Mouse (Mus musculus): ENCODE results near the gene Nup93. TPM values are rescaled to one million over a fixed set of nuclear protein-coding genes. Genes with fewer than 3 reads are reported as not detected.

Gene Nup93
- polyA plus RNA-seq, 1 experiment from 2014 or later = 106 TPM

GRCm38 (mm10) chr8:94271102-94271501 lies 56.7 kb downstream of the Nup93 start:
- no peak overlapping the region for H3K4me2 ChIP-seq
- no peak for DNase-seq (ENCODE audit: low spot score)
- H3K27me3 ChIP-seq (replicated peaks; ENCODE audit: control insufficient read depth, insufficient read depth, low read length) = no peaks in the 10 kb centered on the region
- H3K4me3 ChIP-seq (ENCODE audit: low read depth, low read length) = no peak overlapping the region
- H3K4me1 ChIP-seq (replicated peaks; ENCODE audit: control insufficient read depth, insufficient read depth, low read length) = peaks cover 6% of the 10 kb centered on the region
- H3K9me3 ChIP-seq (ENCODE audit: control insufficient read depth, low read length) = no peaks in the 10 kb centered on the region
- ATAC-seq (replicated peaks; ENCODE audit: low FRiP score) = no peak
- no peak overlapping the region for H3K9ac ChIP-seq (ENCODE audit: low read depth, low read length)
- no peak overlapping the region for H3K27ac ChIP-seq (ENCODE audit: low read depth, low read length)
- no peaks in the 10 kb centered on the region for H3K36me3 ChIP-seq (ENCODE audit: control insufficient read depth, insufficient read depth, low read length)
- WGBS = 78% methylated on average over 7 of the region's 7 CpGs

- 47% methylated on average over 3 of the region's 3 CpGs for WGBS
These were observed 58.2 kb downstream of the Nup93 start for GRCm38 (mm10) chr8:94272612-94273011.

GRCm38 (mm10) chr8:94273289-94273850 lies 59.0 kb downstream of the Nup93 start:
- Histone ChIP-seq H3K27me3 (replicated peaks; ENCODE audit: control insufficient read depth, insufficient read depth, low read length) (no peaks in the 10 kb centered on the region), H3K4me3 (ENCODE audit: low read depth, low read length) (no peak overlapping the region), H3K9ac (ENCODE audit: low read depth, low read length) (no peak overlapping the region), H3K36me3 (ENCODE audit: control insufficient read depth, insufficient read depth, low read length) (no peaks in the 10 kb centered on the region), H3K4me2 (no peak overlapping the region), H3K27ac (ENCODE audit: low read depth, low read length) (no peak overlapping the region), H3K9me3 (ENCODE audit: control insufficient read depth, low read length) (no peaks in the 10 kb centered on the region), H3K4me1 (replicated peaks; ENCODE audit: control insufficient read depth, insufficient read depth, low read length) (peaks cover 6% of the 10 kb centered on the region)
- no peak for ATAC-seq (replicated peaks; ENCODE audit: low FRiP score)
- WGBS = 92% methylated on average over 5 of the region's 5 CpGs
- no peak for DNase-seq (ENCODE audit: low spot score)

More at GRCm38 (mm10) chr8:94272612-94273011, 58.2 kb downstream of the Nup93 start:
- Histone ChIP-seq H3K9ac (ENCODE audit: low read depth, low read length) (no peak overlapping the region), H3K4me2 (no peak overlapping the region; the same call in 1 of the 2 replicates), H3K4me1 (replicated peaks; ENCODE audit: control insufficient read depth, insufficient read depth, low read length) (peaks cover 6% of the 10 kb centered on the region), H3K27me3 (replicated peaks; ENCODE audit: control insufficient read depth, insufficient read depth, low read length) (no peaks in the 10 kb centered on the region), H3K36me3 (ENCODE audit: control insufficient read depth, insufficient read depth, low read length) (no peaks in the 10 kb centered on the region), H3K9me3 (ENCODE audit: control insufficient read depth, low read length) (no peaks in the 10 kb centered on the region), H3K4me3 (ENCODE audit: low read depth, low read length) (no peak overlapping the region), H3K27ac (ENCODE audit: low read depth, low read length) (no peak overlapping the region)
- ATAC-seq (replicated peaks; ENCODE audit: low FRiP score) (no peak), DNase-seq (ENCODE audit: low spot score) (no peak)

GRCm38 (mm10) chr8:94274030-94274429 lies 59.7 kb downstream of the Nup93 start:
- Histone ChIP-seq H3K4me1 (replicated peaks; ENCODE audit: control insufficient read depth, insufficient read depth, low read length) (peaks cover 6% of the 10 kb centered on the region), H3K4me3 (ENCODE audit: low read depth, low read length) (no peak overlapping the region), H3K9me3 (ENCODE audit: control insufficient read depth, low read length) (no peaks in the 10 kb centered on the region), H3K27ac (ENCODE audit: low read depth, low read length) (no peak overlapping the region), H3K9ac (ENCODE audit: low read depth, low read length) (no peak overlapping the region), H3K4me2 (no peak overlapping the region), H3K36me3 (ENCODE audit: control insufficient read depth, insufficient read depth, low read length) (no peaks in the 10 kb centered on the region), H3K27me3 (replicated peaks; ENCODE audit: control insufficient read depth, insufficient read depth, low read length) (no peaks in the 10 kb centered on the region)
- ATAC-seq (replicated peaks; ENCODE audit: low FRiP score) (no peak), DNase-seq (ENCODE audit: low spot score) (no peak)
- 79% methylated on average over 5 of the region's 5 CpGs for WGBS

GRCm38 (mm10) chr8:94278295-94278694 lies 63.9 kb downstream of the Nup93 start:
- no peaks in the 10 kb centered on the region for H3K27me3 ChIP-seq (replicated peaks; ENCODE audit: control insufficient read depth, insufficient read depth, low read length)
- H3K9me3 ChIP-seq (ENCODE audit: control insufficient read depth, low read length) = no peaks in the 10 kb centered on the region
- H3K4me1 ChIP-seq (replicated peaks; ENCODE audit: control insufficient read depth, insufficient read depth, low read length) = peaks cover 3% of the 10 kb centered on the region; the same call in 1 of the 2 replicates
- no peak overlapping the region for H3K9ac ChIP-seq (ENCODE audit: low read depth, low read length)
- no peaks in the 10 kb centered on the region for H3K36me3 ChIP-seq (ENCODE audit: control insufficient read depth, insufficient read depth, low read length)
- WGBS = 89% methylated on average over 6 of the region's 6 CpGs
- no peak for ATAC-seq (replicated peaks; ENCODE audit: low FRiP score)
- no peak for DNase-seq (ENCODE audit: low spot score)
- no peak overlapping the region for H3K4me2 ChIP-seq
- no peak overlapping the region for H3K27ac ChIP-seq (ENCODE audit: low read depth, low read length)
- no peak overlapping the region for H3K4me3 ChIP-seq (ENCODE audit: low read depth, low read length)

- Histone ChIP-seq H3K27ac (ENCODE audit: low read depth, low read length) (no peak overlapping the region), H3K9me3 (ENCODE audit: control insufficient read depth, low read length) (no peaks in the 10 kb centered on the region), H3K36me3 (ENCODE audit: control insufficient read depth, insufficient read depth, low read length) (no peaks in the 10 kb centered on the region), H3K27me3 (replicated peaks; ENCODE audit: control insufficient read depth, insufficient read depth, low read length) (no peaks in the 10 kb centered on the region), H3K9ac (ENCODE audit: low read depth, low read length) (no peak overlapping the region), H3K4me1 (replicated peaks; ENCODE audit: control insufficient read depth, insufficient read depth, low read length) (peaks cover 3% of the 10 kb centered on the region; the same call in 1 of the 2 replicates), H3K4me3 (ENCODE audit: low read depth, low read length) (no peak overlapping the region), H3K4me2 (no peak overlapping the region)
- WGBS = 81% methylated on average over 5 of the region's 5 CpGs
- ATAC-seq (replicated peaks; ENCODE audit: low FRiP score) (no peak), DNase-seq (ENCODE audit: low spot score) (no peak)
These were observed 65.7 kb downstream of the Nup93 start for GRCm38 (mm10) chr8:94280001-94280613.

- WGBS = 94% methylated on average over 3 of the region's 3 CpGs
- Histone ChIP-seq H3K4me2 (no peak overlapping the region), H3K9ac (ENCODE audit: low read depth, low read length) (no peak overlapping the region), H3K36me3 (ENCODE audit: control insufficient read depth, insufficient read depth, low read length) (no peaks in the 10 kb centered on the region), H3K27ac (ENCODE audit: low read depth, low read length) (no peak overlapping the region), H3K4me3 (ENCODE audit: low read depth, low read length) (no peak overlapping the region), H3K4me1 (replicated peaks; ENCODE audit: control insufficient read depth, insufficient read depth, low read length) (peaks cover 3% of the 10 kb centered on the region; the same call in 1 of the 2 replicates), H3K27me3 (replicated peaks; ENCODE audit: control insufficient read depth, insufficient read depth, low read length) (no peaks in the 10 kb centered on the region), H3K9me3 (ENCODE audit: control insufficient read depth, low read length) (no peaks in the 10 kb centered on the region)
- DNase-seq (ENCODE audit: low spot score) (no peak), ATAC-seq (replicated peaks; ENCODE audit: low FRiP score) (no peak)
These were observed 68.2 kb downstream of the Nup93 start for GRCm38 (mm10) chr8:94282453-94282985.

- Histone ChIP-seq H3K4me1 (replicated peaks; ENCODE audit: control insufficient read depth, insufficient read depth, low read length) (peaks cover 3% of the 10 kb centered on the region; the same call in 1 of the 2 replicates), H3K4me2 (no peak overlapping the region), H3K27me3 (replicated peaks; ENCODE audit: control insufficient read depth, insufficient read depth, low read length) (no peaks in the 10 kb centered on the region), H3K9me3 (ENCODE audit: control insufficient read depth, low read length) (no peaks in the 10 kb centered on the region), H3K27ac (ENCODE audit: low read depth, low read length) (no peak overlapping the region), H3K36me3 (ENCODE audit: control insufficient read depth, insufficient read depth, low read length) (no peaks in the 10 kb centered on the region), H3K9ac (ENCODE audit: low read depth, low read length) (no peak overlapping the region), H3K4me3 (ENCODE audit: low read depth, low read length) (no peak overlapping the region)
- ATAC-seq (replicated peaks; ENCODE audit: low FRiP score) = no peak
- WGBS = 93% methylated on average over 7 of the region's 7 CpGs
- DNase-seq (ENCODE audit: low spot score) = no peak
These were observed 69.8 kb downstream of the Nup93 start for GRCm38 (mm10) chr8:94284204-94284603.

GRCm38 (mm10) chr8:94290606-94291005 lies 76.2 kb downstream of the Nup93 start:
- WGBS = 71% methylated on average over 5 of the region's 5 CpGs

More at GRCm38 (mm10) chr8:94290606-94291005, 76.2 kb downstream of the Nup93 start:
- DNase-seq (ENCODE audit: low spot score) = no peak
- H3K4me3 ChIP-seq (ENCODE audit: low read depth, low read length) = no peak overlapping the region
- no peak for ATAC-seq (replicated peaks; ENCODE audit: low FRiP score)
- H3K4me1 ChIP-seq (replicated peaks; ENCODE audit: control insufficient read depth, insufficient read depth, low read length) = peaks cover 4% of the 10 kb centered on the region; the same call in 1 of the 2 replicates
- no peaks in the 10 kb centered on the region for H3K27me3 ChIP-seq (replicated peaks; ENCODE audit: control insufficient read depth, insufficient read depth, low read length)
- no peaks in the 10 kb centered on the region for H3K36me3 ChIP-seq (ENCODE audit: control insufficient read depth, insufficient read depth, low read length)
- no peak overlapping the region for H3K27ac ChIP-seq (ENCODE audit: low read depth, low read length)
- no peaks in the 10 kb centered on the region for H3K9me3 ChIP-seq (ENCODE audit: control insufficient read depth, low read length)
- H3K9ac ChIP-seq (ENCODE audit: low read depth, low read length) = no peak overlapping the region
- no peak overlapping the region for H3K4me2 ChIP-seq
